Mouse (Mus musculus) limb, embryonic 11.5 days (tissue): ENCODE measurements around the gene Rsbn1. TPM values are rescaled to one million over a fixed set of nuclear protein-coding genes. Genes with fewer than 3 reads are reported as not detected.

ENCODE experiments used
- ATAC-seq: fragments of 200-750 bp; cut with Nextera tagmentation; 2 replicates; pipeline ENCODE4 v1.8.0; 2017; ENCODE audit warnings: low read depth; ENCODE audit not compliant: insufficient number of reproducible peaks, low FRiP score, low TSS enrichment
- DNase-seq: peaks from one replicate; pipeline ENCODE4 v3.0.0-alpha.2; 2015; ENCODE audit warnings: low spot score
- H3K27ac ChIP-seq: fragments of 300-500 bp; sonication (generic); replicated peaks from 2 replicates; pipeline ENCODE4 v1.5.1; 2014; ENCODE audit warnings: low read depth, mild to moderate bottlenecking, low read length
- H3K27me3 ChIP-seq: fragments of 300-500 bp; sonication (generic); 2 replicates; pipeline ENCODE4 v1.6.1; 2014; ENCODE audit warnings: mild to moderate bottlenecking, low read length, mixed read lengths; ENCODE audit not compliant: control insufficient read depth, insufficient read depth
- H3K36me3 ChIP-seq: fragments of 300-500 bp; sonication (generic); 2 replicates; pipeline ENCODE4 v1.6.1; 2014; ENCODE audit warnings: mild to moderate bottlenecking, low read length, moderate library complexity, mixed read lengths; ENCODE audit not compliant: control insufficient read depth, insufficient read depth
- H3K4me1 ChIP-seq: fragments of 300-500 bp; sonication (generic); 2 replicates; pipeline ENCODE4 v1.6.1; 2014; ENCODE audit warnings: low read length, mixed read lengths; ENCODE audit not compliant: control insufficient read depth, insufficient read depth
- H3K4me2 ChIP-seq: fragments of 300-500 bp; sonication (generic); 2 replicates; pipeline ENCODE4 v1.6.1; 2014; ENCODE audit warnings: low read depth, mild to moderate bottlenecking, moderate library complexity; ENCODE audit not compliant: severe bottlenecking
- H3K4me3 ChIP-seq: fragments of 300-500 bp; sonication (generic); 2 replicates; pipeline ENCODE4 v1.5.1; 2014; ENCODE audit warnings: low read depth, low read length
- H3K9ac ChIP-seq: fragments of 300-500 bp; sonication (generic); 2 replicates; pipeline ENCODE4 v1.6.1; 2014; ENCODE audit warnings: mild to moderate bottlenecking, low read length
- H3K9me3 ChIP-seq: fragments of 300-500 bp; sonication (generic); 2 replicates; pipeline ENCODE4 v1.6.1; 2016; ENCODE audit warnings: low read length; ENCODE audit not compliant: control insufficient read depth
- WGBS: fragments of 180-500 bp; shearing (Covaris S2); extraction: QIAGEN DNeasy Blood & Tissue Kit; methylation state at CpG from one replicate; pipeline ENCODE4 v1.1.7; 2014; 5-methylcytosine and 5-hydroxymethylcytosine counted together
- polyA plus RNA-seq: library from polyadenylated mRNA; unstranded; fragments of >200 nt; fragmentation: Nextera tagmentation; extraction: Ambion mirVana; gene quantifications from 2 replicates; pipeline ENCODE4 v1.2.1, GENCODE M21; 2014

Gene Rsbn1
- 19.8 and 19.9 TPM in 2 replicates for polyA plus RNA-seq

DNA sequence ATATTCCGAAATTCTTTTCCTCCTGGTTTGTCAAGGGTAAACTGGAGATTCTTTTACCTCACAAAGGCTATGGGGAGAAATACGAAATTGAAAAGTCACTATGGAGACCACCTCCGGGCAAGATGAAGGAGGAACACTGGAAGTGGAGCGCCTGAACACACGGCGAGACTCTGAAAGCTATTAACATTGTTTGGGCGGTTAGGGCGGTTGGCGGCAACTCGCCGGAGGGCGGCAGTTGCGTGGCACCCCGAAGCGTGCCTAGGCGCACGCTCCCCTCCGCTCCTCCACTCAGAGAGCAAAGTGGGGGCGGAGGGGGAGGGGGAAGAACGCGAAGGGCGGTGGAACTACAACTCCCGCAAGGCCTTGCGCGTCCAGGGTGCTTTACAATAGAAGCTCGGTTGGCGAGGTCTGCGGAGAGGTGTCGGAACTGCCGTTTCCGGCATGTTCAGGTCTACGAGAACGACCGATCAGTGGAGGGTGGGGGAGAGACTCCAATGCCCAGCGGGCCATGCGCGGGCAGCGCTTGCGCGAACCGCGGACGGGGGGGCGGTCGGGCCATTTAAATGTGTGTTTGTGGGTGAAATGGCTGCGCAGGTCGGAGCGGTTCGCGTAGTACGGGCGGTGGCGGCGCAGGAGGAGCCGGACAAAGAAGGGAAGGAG is at the start of gene Rsbn1:
TSS of gene Rsbn1 (plus strand) at position 111 of the 660 bp plus-strand sequence.
- no peaks in the 10 kb centered on the region for H3K36me3 ChIP-seq
- DNase-seq (peak; percentile 96), ATAC-seq (peak; percentile 100)
- H3K9ac ChIP-seq, result peak within 1 kb of the TSS; percentile 95
- peak within 1 kb of the TSS; percentile 99 for H3K4me3 ChIP-seq
- H3K27ac ChIP-seq, result peak within 1 kb of the TSS; percentile 80
- peak within 1 kb of the TSS; percentile 44 for H3K4me2 ChIP-seq
- under 1% methylated on average over 52 of the region's 55 CpGs for WGBS
- H3K27me3 ChIP-seq, result no peaks in the 10 kb centered on the region
- peaks cover 7% of the 10 kb centered on the region for H3K4me1 ChIP-seq
- no peaks in the 10 kb centered on the region for H3K9me3 ChIP-seq

DNA sequence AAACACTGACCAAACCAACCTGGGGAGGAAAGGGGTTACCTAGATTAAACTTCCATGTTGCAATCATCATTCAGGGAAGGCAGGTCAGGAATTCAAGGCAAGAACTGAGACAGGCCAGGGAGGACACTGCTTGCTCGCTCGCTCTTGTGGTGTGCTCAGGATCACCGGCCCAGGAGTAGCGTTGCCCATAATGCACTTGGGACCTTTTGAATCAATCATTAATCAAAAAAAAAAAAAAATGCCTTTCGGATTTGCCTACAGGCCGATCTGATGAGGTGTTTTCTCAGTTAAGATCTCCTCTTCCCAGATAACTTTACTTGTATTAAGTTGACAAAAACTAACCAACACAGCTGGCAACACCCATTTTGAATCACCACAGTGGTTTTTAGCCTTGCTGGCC is 49.7 kb upstream of the Rsbn1 start:
- ATAC-seq (no peak), DNase-seq (no peak)
- Histone ChIP-seq H3K27me3 (no peaks in the 10 kb centered on the region), H3K4me1 (no peaks in the 10 kb centered on the region), H3K9ac (no peak overlapping the region), H3K4me2 (no peak overlapping the region), H3K9me3 (no peaks in the 10 kb centered on the region), H3K4me3 (no peak overlapping the region), H3K27ac (no peak overlapping the region), H3K36me3 (no peaks in the 10 kb centered on the region)
- 88% methylated on average over 6 of the region's 6 CpGs for WGBS

DNA sequence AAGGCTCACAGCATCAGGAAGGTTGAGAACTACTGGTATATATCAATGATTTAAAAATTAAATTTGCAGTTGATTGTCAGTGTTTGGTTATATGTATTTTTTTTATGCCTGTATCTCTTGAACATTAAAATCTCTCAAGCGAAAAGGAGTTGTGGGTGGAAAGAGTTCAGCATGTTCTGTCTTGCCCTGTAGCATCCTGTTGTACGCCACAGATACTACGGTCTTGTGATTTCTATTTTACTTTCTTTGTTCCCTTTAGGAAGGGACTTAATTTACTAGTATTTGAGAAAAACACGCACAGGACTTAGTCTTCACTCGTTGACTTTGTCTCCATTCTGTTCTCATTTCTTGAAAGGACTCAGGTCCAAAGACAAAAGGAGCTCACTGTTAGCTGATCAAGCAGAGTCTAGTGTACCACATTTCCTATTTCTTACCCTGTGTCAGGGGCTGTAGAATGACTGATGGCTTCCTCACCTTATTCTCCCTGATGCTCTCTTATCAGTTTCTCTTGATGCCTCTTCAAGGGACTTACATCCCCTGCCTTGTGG is 46.4 kb upstream of the Rsbn1 start:
- Histone ChIP-seq H3K27me3 (no peaks in the 10 kb centered on the region), H3K9ac (no peak overlapping the region), H3K4me2 (no peak overlapping the region), H3K36me3 (no peaks in the 10 kb centered on the region), H3K27ac (no peak overlapping the region), H3K9me3 (no peaks in the 10 kb centered on the region), H3K4me1 (no peaks in the 10 kb centered on the region), H3K4me3 (no peak overlapping the region)
- 94% methylated on average over 5 of the region's 5 CpGs for WGBS
- no peak for ATAC-seq
- no peak for DNase-seq

DNA sequence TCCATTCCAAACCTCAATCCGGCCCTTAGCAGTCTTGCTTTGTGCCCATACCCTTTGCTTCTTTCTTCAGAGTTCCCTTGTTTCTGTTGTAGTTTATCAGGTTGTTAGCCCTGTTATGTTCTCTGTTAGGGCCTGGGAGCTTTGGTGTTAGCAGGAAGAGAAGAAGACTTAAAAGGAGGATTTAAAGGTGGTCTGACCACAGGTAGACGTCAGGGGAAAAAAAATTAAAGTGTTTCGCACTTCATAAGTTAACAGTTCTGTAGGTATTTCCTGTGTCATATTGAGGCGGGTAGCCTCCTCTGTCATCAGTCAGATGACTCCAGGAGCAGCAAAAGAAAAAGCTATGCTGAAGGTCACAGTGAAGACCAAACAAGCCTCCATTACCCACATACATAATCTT is 45.9 kb upstream of the Rsbn1 start:
- 81% methylated on average over 4 of the region's 4 CpGs for WGBS
- ATAC-seq, result no peak
- no peaks in the 10 kb centered on the region for H3K36me3 ChIP-seq
- no peak overlapping the region for H3K4me3 ChIP-seq
- H3K4me1 ChIP-seq, result no peaks in the 10 kb centered on the region
- no peaks in the 10 kb centered on the region for H3K9me3 ChIP-seq
- DNase-seq, result no peak
- H3K27me3 ChIP-seq, result no peaks in the 10 kb centered on the region
- H3K9ac ChIP-seq, result no peak overlapping the region
- no peak overlapping the region for H3K27ac ChIP-seq
- no peak overlapping the region for H3K4me2 ChIP-seq

DNA sequence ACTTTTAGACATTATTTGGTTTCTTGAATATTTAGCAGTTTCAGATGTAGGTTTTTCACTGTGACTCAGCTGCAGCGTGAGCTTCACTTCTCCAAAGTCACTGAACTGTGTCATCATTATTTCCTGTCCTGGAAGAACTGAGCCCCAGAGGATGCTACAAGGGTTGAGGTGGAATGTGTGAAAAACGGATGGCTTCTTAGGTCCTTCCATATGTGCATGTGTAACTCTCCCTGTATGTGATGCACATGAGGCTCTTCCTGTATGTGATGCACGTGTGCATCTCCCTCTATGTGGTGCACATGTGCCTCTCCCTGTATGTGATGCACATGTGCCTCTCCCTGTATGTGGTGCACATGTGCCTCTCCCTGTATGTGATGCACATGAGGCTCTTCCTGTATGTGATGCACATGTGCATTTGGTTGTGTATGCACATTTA is 41.2 kb upstream of the Rsbn1 start:
- H3K4me3 ChIP-seq, result no peak overlapping the region
- no peak overlapping the region for H3K4me2 ChIP-seq
- H3K9ac ChIP-seq, result no peak overlapping the region
- H3K36me3 ChIP-seq, result no peaks in the 10 kb centered on the region
- no peaks in the 10 kb centered on the region for H3K27me3 ChIP-seq
- 73% methylated on average over 3 of the region's 3 CpGs for WGBS
- no peaks in the 10 kb centered on the region for H3K9me3 ChIP-seq
- H3K27ac ChIP-seq, result no peak overlapping the region
- ATAC-seq (no peak), DNase-seq (no peak)
- H3K4me1 ChIP-seq, result no peaks in the 10 kb centered on the region

DNA sequence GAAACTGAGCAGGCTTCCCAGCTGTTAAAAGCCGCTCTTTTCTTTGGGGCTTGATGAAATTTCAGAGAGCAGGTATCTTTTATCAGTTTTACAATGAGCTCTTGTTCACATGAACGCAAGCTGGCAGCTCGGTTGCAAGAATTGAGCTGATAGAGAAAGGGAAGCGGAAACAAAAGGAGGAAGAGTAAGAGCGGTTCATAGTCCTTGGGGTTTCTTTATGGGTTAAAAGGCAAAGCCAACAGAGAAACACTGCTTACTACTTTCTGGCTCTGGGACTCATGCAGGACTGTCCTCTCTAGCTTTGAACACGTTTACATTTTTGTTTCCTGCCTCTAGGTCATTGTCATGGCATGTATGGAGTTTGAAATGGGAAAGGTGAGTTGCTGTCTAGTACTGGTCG is 39.6 kb upstream of the Rsbn1 start:
- H3K9ac ChIP-seq, result no peak overlapping the region
- H3K9me3 ChIP-seq, result no peaks in the 10 kb centered on the region
- H3K4me1 ChIP-seq, result no peaks in the 10 kb centered on the region
- H3K27me3 ChIP-seq, result no peaks in the 10 kb centered on the region
- no peak for ATAC-seq
- no peaks in the 10 kb centered on the region for H3K36me3 ChIP-seq
- DNase-seq, result no peak
- WGBS, result 80% methylated on average over 7 of the region's 7 CpGs
- no peak overlapping the region for H3K4me2 ChIP-seq
- H3K27ac ChIP-seq, result no peak overlapping the region
- no peak overlapping the region for H3K4me3 ChIP-seq

DNA sequence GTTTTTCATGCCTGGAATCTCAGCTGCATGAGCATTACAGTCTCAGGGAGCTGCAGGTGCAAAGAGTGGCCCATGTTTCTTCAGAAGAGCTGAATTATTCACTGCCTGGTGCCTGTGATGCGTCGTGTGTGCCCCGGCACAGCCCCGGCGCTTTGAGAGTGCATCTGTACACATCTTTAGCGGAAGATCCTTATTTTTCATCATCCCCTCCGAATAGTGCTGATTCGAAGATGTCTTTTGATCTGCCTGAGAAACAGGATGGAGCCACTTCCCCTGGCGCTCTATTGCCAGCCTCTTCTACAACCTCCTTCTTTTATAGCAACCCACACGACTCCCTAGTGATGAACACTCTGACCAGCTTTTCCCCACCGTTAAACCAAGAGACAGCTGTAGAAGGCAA is 28.0 kb upstream of the Rsbn1 start:
- H3K36me3 ChIP-seq, result no peaks in the 10 kb centered on the region
- no peak for DNase-seq
- no peak overlapping the region for H3K27ac ChIP-seq
- H3K4me3 ChIP-seq, result no peak overlapping the region
- no peaks in the 10 kb centered on the region for H3K4me1 ChIP-seq
- no peaks in the 10 kb centered on the region for H3K27me3 ChIP-seq
- H3K4me2 ChIP-seq, result no peak overlapping the region
- H3K9me3 ChIP-seq, result no peaks in the 10 kb centered on the region
- H3K9ac ChIP-seq, result no peak overlapping the region
- 79% methylated on average over 11 of the region's 11 CpGs for WGBS
- ATAC-seq, result no peak

DNA sequence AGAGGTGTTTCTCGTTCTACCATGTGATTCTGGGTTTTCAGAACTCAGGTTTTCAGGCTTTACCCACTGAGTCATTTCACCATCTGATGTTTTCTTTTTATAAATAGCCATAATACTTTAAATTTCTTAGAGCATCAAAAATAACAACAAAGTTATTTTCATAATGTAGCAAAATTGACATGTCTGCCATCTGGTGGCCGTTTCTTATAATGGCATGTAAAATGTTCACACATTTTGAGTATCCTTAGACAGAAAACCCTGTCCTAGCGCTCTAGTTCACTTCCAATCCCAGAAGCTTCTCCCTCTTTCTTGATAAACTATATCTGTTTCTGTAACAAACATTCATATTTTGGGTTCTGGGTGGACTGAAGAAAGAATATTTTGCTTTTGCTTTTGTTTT is 26.3 kb upstream of the Rsbn1 start:
- peak; percentile 35 for DNase-seq
- no peak for ATAC-seq
- no peak overlapping the region for H3K4me3 ChIP-seq
- no peaks in the 10 kb centered on the region for H3K36me3 ChIP-seq
- H3K9ac ChIP-seq, result no peak overlapping the region
- H3K27ac ChIP-seq, result no peak overlapping the region
- H3K27me3 ChIP-seq, result no peaks in the 10 kb centered on the region
- no peaks in the 10 kb centered on the region for H3K4me1 ChIP-seq
- H3K9me3 ChIP-seq, result no peaks in the 10 kb centered on the region
- WGBS, result 37% methylated on average over 3 of the region's 3 CpGs
- no peak overlapping the region for H3K4me2 ChIP-seq

DNA sequence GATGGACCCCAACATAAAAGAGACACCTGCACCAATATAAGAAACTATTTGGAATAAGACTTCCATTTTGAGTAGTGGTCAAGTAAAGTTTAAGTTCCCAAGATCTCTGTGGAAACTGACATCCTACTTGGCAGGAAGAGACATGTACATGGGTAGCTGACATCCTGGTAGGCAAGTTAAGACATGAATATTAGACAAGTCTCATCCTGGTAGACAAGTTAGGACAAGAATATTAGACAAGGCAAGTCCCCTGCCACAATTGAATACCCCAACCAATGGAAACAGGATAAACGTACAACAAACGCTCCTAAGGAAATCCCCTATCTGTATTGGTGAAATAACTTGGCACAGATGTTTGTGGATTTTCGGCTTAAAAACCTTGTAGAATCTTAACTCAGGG is 20.5 kb upstream of the Rsbn1 start:
- Histone ChIP-seq H3K27me3 (no peaks in the 10 kb centered on the region), H3K4me3 (no peak overlapping the region), H3K27ac (no peak overlapping the region), H3K9ac (no peak overlapping the region), H3K4me1 (no peaks in the 10 kb centered on the region), H3K9me3 (no peaks in the 10 kb centered on the region), H3K4me2 (no peak overlapping the region), H3K36me3 (no peaks in the 10 kb centered on the region)
- WGBS, result 91% methylated on average over 3 of the region's 3 CpGs
- DNase-seq (no peak), ATAC-seq (no peak)
